Mouse (Mus musculus) adrenal gland, adult 2 months (tissue): ENCODE data around the gene Rilpl1. TPM values are rescaled to one million over a fixed set of nuclear protein-coding genes. Genes with fewer than 3 reads are reported as not detected.

Experiments
- DNase-seq: peaks from one replicate; pipeline ENCODE4 v3.0.0; 2021
- polyA plus RNA-seq: library from polyadenylated mRNA; depleted of rRNA; stranded (reverse); fragments of >200 nt; gene quantifications from 2 replicates; pipeline ENCODE4 v1.2.3, GENCODE M21; 2012
- total RNA-seq, 2 experiments: library from RNA; stranded (reverse); gene quantifications; 2 replicates each; pipeline ENCODE4 v1.2.3; 2021

Rilpl1 gene
- total and polyA plus RNA-seq, 3 experiments: 10.2 to 25.8 (median 14.0) TPM

GRCm38 (mm10) chr5:124492618-124493017 is 38.6 kb downstream of the Rilpl1 start:
- no peak for DNase-seq

GRCm38 (mm10) chr5:124491732-124492131 is 39.5 kb downstream of the Rilpl1 start:
- no peak for DNase-seq

GRCm38 (mm10) chr5:124488885-124489284 is 42.3 kb downstream of the Rilpl1 start:
- DNase-seq: no peak

GRCm38 (mm10) chr5:124485654-124486053 is 45.5 kb downstream of the Rilpl1 start:
- no peak for DNase-seq

GRCm38 (mm10) chr5:124483655-124484396 is 47.4 kb downstream of the Rilpl1 start:
- no peak for DNase-seq

GRCm38 (mm10) chr5:124482966-124483654 is 48.1 kb downstream of the Rilpl1 start, which contains the start of gene Snrnp35:
Gene Snrnp35 (plus strand): TSS chr5:124483134.
- DNase-seq: peak; percentile 95

GRCm38 (mm10) chr5:124482436-124482965 is 48.7 kb downstream of the Rilpl1 start:
- DNase-seq: peak; percentile 71

- DNase-seq: no peak
These were observed 49.5 kb downstream of the Rilpl1 start for GRCm38 (mm10) chr5:124481714-124482113.

- no peak for DNase-seq
These were observed 51.1 kb downstream of the Rilpl1 start for GRCm38 (mm10) chr5:124480119-124480518.

GRCm38 (mm10) chr5:124478873-124479204 is 52.4 kb downstream of the Rilpl1 start:
- DNase-seq: no peak

GRCm38 (mm10) chr5:124470591-124471171 is 60.5 kb downstream of the Rilpl1 start:
- no peak for DNase-seq

- no peak for DNase-seq
These were observed 61.7 kb downstream of the Rilpl1 start for GRCm38 (mm10) chr5:124469486-124469885.

GRCm38 (mm10) chr5:124468365-124468764 is 62.8 kb downstream of the Rilpl1 start:
- peak; percentile 15 for DNase-seq

- peak; percentile 29 for DNase-seq
These were observed 63.4 kb downstream of the Rilpl1 start for GRCm38 (mm10) chr5:124467766-124468165.

GRCm38 (mm10) chr5:124464905-124465304 is 66.3 kb downstream of the Rilpl1 start:
- DNase-seq: no peak

GRCm38 (mm10) chr5:124463462-124463861 is 67.7 kb downstream of the Rilpl1 start:
- no peak for DNase-seq

GRCm38 (mm10) chr5:124462297-124463025 is 68.7 kb downstream of the Rilpl1 start:
- DNase-seq: no peak

GRCm38 (mm10) chr5:124460922-124461321 is 70.3 kb downstream of the Rilpl1 start:
- peak; percentile 73 for DNase-seq

- no peak for DNase-seq
These were observed 74.4 kb downstream of the Rilpl1 start for GRCm38 (mm10) chr5:124456762-124457161.

- DNase-seq: no peak
These were observed 77.1 kb downstream of the Rilpl1 start for GRCm38 (mm10) chr5:124454082-124454419.

- DNase-seq: no peak
These were observed 77.7 kb downstream of the Rilpl1 start for GRCm38 (mm10) chr5:124453339-124454081.
